Mouse (Mus musculus) small intestine, adult 2 months (tissue): Measurements from ENCODE around the gene Pelo. TPM values are rescaled to one million over a fixed set of nuclear protein-coding genes. Genes with fewer than 3 reads are reported as not detected.

Experiments used
- H3K27ac ChIP-seq: fragments of 200-500 bp; 2 replicates; pipeline ENCODE4 v1.5.1; 2012; ENCODE audit warnings: low read depth, low read length, control low read depth, inconsistent platforms; ENCODE audit not compliant: insufficient read depth
- H3K27me3 ChIP-seq: fragments of 200-500 bp; 2 replicates; pipeline ENCODE4 v1.6.1; 2012; ENCODE audit warnings: mild to moderate bottlenecking, moderate library complexity, low read length, inconsistent platforms; ENCODE audit not compliant: control insufficient read depth, insufficient read depth
- H3K36me3 ChIP-seq: fragments of 200-500 bp; 2 replicates; pipeline ENCODE4 v1.6.1; 2012; ENCODE audit warnings: mild to moderate bottlenecking, low read length, control low read depth, inconsistent platforms; ENCODE audit not compliant: control insufficient read depth, insufficient read depth
- H3K4me1 ChIP-seq: fragments of 200-500 bp; 2 replicates; pipeline ENCODE4 v1.6.1; 2012; ENCODE audit warnings: low read length, inconsistent platforms, mixed read lengths; ENCODE audit not compliant: control insufficient read depth, insufficient read depth, insufficient read length
- H3K4me3 ChIP-seq: fragments of 200-500 bp; 2 replicates; pipeline ENCODE4 v1.5.1; 2012; ENCODE audit warnings: low read depth, mild to moderate bottlenecking, control low read depth, inconsistent platforms, low read length, moderate library complexity
- CTCF ChIP-seq: fragments of 200-500 bp; IDR thresholded peaks from 2 replicates; pipeline ENCODE4 v1.5.1; 2012; ENCODE audit warnings: low read depth, mild to moderate bottlenecking, control low read depth, inconsistent platforms, low read length, moderate library complexity, mixed read lengths; ENCODE audit not compliant: insufficient replicate concordance, insufficient read length; ENCODE audit errors: extremely low read depth
- POLR2A ChIP-seq: fragments of 200-500 bp; IDR thresholded peaks from 2 replicates; pipeline ENCODE4 v1.6.1; 2012; ENCODE audit warnings: low read depth, mild to moderate bottlenecking, control low read depth, inconsistent platforms, low read length, moderate library complexity
- WGBS: fragments of 180-500 bp; shearing (Covaris S2); methylation state at CpG from one replicate; pipeline ENCODE4 v1.1.7; 2018; 5-methylcytosine and 5-hydroxymethylcytosine counted together
- polyA plus RNA-seq: library from polyadenylated mRNA; depleted of rRNA; stranded (reverse); fragments of >200 nt; gene quantifications from 2 replicates; pipeline ENCODE4 v1.2.3, GENCODE M21; 2012; rRNA removed

The Pelo gene
- 11.8 and 17.8 TPM in 2 replicates for polyA plus RNA-seq

- H3K4me1 ChIP-seq: peaks cover 18% of the 10 kb centered on the region
- H3K27ac ChIP-seq: peak within 1 kb of the TSS; percentile 79
- under 1% methylated on average over 60 of the region's 60 CpGs for WGBS
- peak within 1 kb of the TSS; percentile 71 for H3K4me3 ChIP-seq
- TF ChIP-seq CTCF (no peak), POLR2A (peak; percentile 54)
- peaks cover 9% of the 10 kb centered on the region for H3K36me3 ChIP-seq
- no peaks in the 10 kb centered on the region for H3K27me3 ChIP-seq
Measured at GRCm38 (mm10) chr13:115090069-115090976, at the start of gene Pelo. TSS of gene Pelo (minus strand) at chr13:115090186.

DNA sequence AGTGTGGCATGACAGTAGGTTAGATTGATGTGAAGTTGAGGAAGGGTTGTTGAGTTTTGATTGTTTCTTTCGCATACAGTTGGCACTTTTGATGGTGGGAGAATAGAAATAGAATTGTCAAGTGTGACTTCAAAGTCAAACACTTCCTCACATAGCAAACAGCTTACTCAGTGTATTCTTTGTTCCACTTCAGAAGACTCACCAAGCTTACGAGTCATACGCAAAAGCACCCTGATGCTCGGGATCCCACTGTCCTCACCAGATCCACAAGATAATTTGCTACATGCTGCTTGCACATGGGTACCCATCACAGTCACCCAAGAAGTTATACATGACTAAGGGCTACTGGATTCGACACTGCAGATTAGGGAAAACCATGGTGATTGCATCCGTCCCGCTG is 48.5 kb upstream of the Pelo start:
- TF ChIP-seq CTCF: no peak
- H3K27ac ChIP-seq: no peak overlapping the region
- H3K36me3 ChIP-seq: no peaks in the 10 kb centered on the region
- H3K27me3 ChIP-seq: no peaks in the 10 kb centered on the region
- H3K4me3 ChIP-seq: no peak overlapping the region
- no peaks in the 10 kb centered on the region for H3K4me1 ChIP-seq
- WGBS: 92% methylated on average over 7 of the region's 7 CpGs

DNA sequence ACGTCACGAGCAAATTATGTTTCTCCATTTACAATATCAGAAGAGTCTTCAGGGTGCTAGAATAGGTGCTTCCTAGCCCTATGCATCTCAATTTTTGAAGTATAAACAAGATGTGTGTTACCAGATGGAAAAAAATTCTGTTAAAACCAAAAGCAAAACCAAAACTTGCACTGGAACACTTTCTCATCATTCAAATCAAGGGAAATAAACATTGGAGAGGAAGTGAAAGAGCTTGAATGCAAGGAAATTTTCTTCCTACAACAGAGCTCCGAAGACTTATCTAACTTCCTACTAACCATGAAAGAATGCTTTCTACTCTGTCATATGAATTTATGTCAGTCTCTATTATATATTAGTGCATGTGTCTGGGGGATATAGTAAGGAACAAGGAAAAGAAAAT is 46.8 kb upstream of the Pelo start:
- 54% methylated on average over 3 of the region's 3 CpGs for WGBS
- no peak for TF ChIP-seq CTCF
- no peak for TF ChIP-seq POLR2A
- Histone ChIP-seq H3K4me1 (no peaks in the 10 kb centered on the region), H3K36me3 (no peaks in the 10 kb centered on the region), H3K4me3 (no peak overlapping the region), H3K27me3 (no peaks in the 10 kb centered on the region), H3K27ac (no peak overlapping the region)

DNA sequence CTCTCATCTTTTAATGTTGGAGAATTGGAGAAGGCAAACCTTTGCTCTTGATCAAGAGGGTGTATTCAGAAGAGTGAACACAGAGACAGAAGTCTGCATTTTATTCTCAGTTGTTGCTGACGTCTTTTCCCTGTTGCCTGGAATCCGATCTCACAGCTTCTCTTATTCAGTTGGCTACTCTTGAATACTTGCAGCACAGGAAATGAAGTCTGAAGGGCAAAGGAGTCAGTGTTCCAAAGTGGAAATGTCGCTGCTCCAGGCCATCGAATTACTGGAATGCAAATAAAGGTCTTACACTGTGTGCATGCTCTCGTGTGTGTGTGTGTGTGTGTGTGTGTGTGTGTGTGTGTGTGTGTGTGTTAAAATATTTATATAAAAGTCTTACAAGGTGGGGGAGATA is 42.4 kb upstream of the Pelo start:
- H3K4me3 ChIP-seq: no peak overlapping the region

DNA sequence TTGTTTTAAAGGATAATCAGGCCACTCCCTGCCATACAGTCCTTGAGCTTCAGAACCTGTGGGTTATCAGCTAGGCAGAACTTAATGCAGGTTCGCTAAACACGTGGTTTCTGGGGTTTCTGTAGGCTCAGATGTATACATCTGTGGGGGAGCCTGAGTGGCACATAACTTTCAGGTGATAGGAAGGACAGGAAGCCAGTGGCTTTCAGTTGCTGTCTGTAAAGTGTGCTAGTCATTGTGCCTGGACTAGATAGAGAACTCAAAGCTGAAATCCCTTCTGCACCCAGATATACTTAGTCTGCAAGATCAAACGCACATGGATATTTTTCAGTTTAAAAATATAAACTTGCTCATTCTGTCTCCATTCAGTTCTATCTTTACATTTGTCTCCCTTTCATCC is 41.4 kb upstream of the Pelo start:
- H3K27me3 ChIP-seq: no peaks in the 10 kb centered on the region
- TF ChIP-seq POLR2A (no peak), CTCF (no peak)
- WGBS: 48% methylated on average over 3 of the region's 3 CpGs

More for the DNA sequence above, 42.4 kb upstream of the Pelo start:
- H3K27me3 ChIP-seq: no peaks in the 10 kb centered on the region
- H3K27ac ChIP-seq: peak overlapping the region; percentile 22; the same call in 1 of the 2 replicates
- no peaks in the 10 kb centered on the region for H3K36me3 ChIP-seq
- H3K4me1 ChIP-seq: no peaks in the 10 kb centered on the region
- TF ChIP-seq CTCF (no peak), POLR2A (no peak)
- WGBS: 53% methylated on average over 5 of the region's 5 CpGs

GRCm38 (mm10) chr13:115130035-115130434 is 40.0 kb upstream of the Pelo start:
- no peak overlapping the region for H3K27ac ChIP-seq
- no peaks in the 10 kb centered on the region for H3K4me1 ChIP-seq
- 51% methylated on average over 2 of the region's 2 CpGs for WGBS
- TF ChIP-seq POLR2A (no peak), CTCF (no peak)
- no peaks in the 10 kb centered on the region for H3K36me3 ChIP-seq
- H3K27me3 ChIP-seq: no peaks in the 10 kb centered on the region
- no peak overlapping the region for H3K4me3 ChIP-seq

More for the DNA sequence above, 41.4 kb upstream of the Pelo start:
- Histone ChIP-seq H3K4me3 (no peak overlapping the region), H3K27ac (no peak overlapping the region), H3K4me1 (no peaks in the 10 kb centered on the region), H3K36me3 (no peaks in the 10 kb centered on the region)

GRCm38 (mm10) chr13:115127826-115128225 is 37.8 kb upstream of the Pelo start:
- TF ChIP-seq POLR2A (no peak), CTCF (no peak)
- H3K27ac ChIP-seq: no peak overlapping the region
- H3K27me3 ChIP-seq: no peaks in the 10 kb centered on the region
- 95% methylated on average over 1 of the region's 1 CpGs for WGBS
- no peak overlapping the region for H3K4me3 ChIP-seq
- H3K36me3 ChIP-seq: no peaks in the 10 kb centered on the region
- no peaks in the 10 kb centered on the region for H3K4me1 ChIP-seq
